Mouse (Mus musculus) midbrain, embryonic 10.5 days (tissue): ENCODE measurements at regions not wholly inside any gene's neighbourhood (a gene's known extent, or its start where the extent isn't known, plus 50 kb on each side); places are given as distances from the start of the nearest gene placed in this dataset.

Experiments
- DNase-seq: peaks from one replicate; pipeline ENCODE4 v3.0.0-alpha.2; 2017; ENCODE audit warnings: low spot score
- H3K27ac ChIP-seq: fragments of 300-500 bp; sonication (generic); replicated peaks from 2 replicates; pipeline ENCODE4 v1.5.1; 2016; ENCODE audit warnings: mild to moderate bottlenecking
- H3K27me3 ChIP-seq: fragments of 300-500 bp; sonication (generic); 2 replicates; pipeline ENCODE4 v1.6.1; 2016; ENCODE audit warnings: low read depth, mild to moderate bottlenecking; ENCODE audit not compliant: poor library complexity, severe bottlenecking
- H3K36me3 ChIP-seq: fragments of 300-500 bp; sonication (generic); 2 replicates; pipeline ENCODE4 v1.6.1; 2016; ENCODE audit warnings: mild to moderate bottlenecking, moderate library complexity
- H3K4me1 ChIP-seq: fragments of 300-500 bp; sonication (generic); 2 replicates; pipeline ENCODE4 v1.6.1; 2016
- H3K4me3 ChIP-seq: fragments of 300-500 bp; sonication (generic); 2 replicates; pipeline ENCODE4 v1.5.1; 2016; ENCODE audit warnings: mild to moderate bottlenecking, moderate library complexity
- H3K9me3 ChIP-seq: fragments of 300-500 bp; sonication (generic); replicated peaks from 2 replicates; pipeline ENCODE4 v1.6.1; 2016; ENCODE audit warnings: mild to moderate bottlenecking
- WGBS: fragments of 180-500 bp; shearing (Covaris S2); methylation state at CpG from one replicate; pipeline ENCODE4 v1.1.7; 2016; 5-methylcytosine and 5-hydroxymethylcytosine counted together

DNA sequence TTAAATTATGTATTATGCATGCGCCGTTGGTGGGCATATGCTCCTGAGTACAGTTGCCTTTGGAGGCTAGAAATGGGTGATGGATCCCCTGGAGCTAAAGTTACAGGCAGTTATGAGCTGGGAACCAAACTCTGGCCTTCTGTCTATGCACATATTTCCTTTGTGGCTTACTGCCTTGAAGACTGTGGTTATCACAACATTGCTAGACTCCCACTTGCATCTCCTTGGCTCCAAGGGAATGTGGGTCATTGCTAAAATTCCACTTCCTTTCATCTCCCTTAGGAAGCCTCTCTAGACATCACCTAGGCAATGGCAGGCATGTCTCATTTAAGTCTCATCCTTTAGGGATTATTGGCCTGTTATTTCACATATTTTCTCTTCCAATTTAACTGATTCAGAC lies 622.4 kb upstream of the Frg1 start:
- DNase-seq, result no peak
- Histone ChIP-seq H3K36me3 (no peaks in the 10 kb centered on the region), H3K4me3 (no peak overlapping the region), H3K27me3 (no peaks in the 10 kb centered on the region), H3K9me3 (no peaks in the 10 kb centered on the region), H3K4me1 (no peaks in the 10 kb centered on the region), H3K27ac (no peak overlapping the region)
- 87% methylated on average over 2 of the region's 2 CpGs for WGBS

DNA sequence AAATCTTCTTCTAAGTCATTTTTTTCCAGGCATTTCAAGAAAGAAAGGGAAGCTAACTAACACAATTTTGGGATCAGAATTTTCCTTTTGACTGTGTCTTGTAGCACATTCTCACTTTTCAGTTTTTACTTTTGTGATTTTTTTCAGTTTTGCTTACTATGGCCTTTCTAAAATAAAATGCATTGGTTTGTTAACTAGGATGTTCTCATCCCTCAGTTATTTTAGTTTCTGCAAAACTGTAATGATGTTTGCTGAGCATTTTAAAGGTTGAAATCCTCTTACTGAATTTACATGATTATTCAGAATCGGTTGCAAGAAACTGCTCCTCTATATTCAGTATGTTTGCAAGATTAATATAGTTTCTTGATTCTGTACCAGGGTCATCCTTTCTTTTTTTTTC lies 610.1 kb upstream of the Frg1 start:
- DNase-seq, result no peak
- Histone ChIP-seq H3K27me3 (no peaks in the 10 kb centered on the region), H3K9me3 (no peaks in the 10 kb centered on the region), H3K4me1 (no peaks in the 10 kb centered on the region), H3K36me3 (no peaks in the 10 kb centered on the region), H3K4me3 (no peak overlapping the region), H3K27ac (no peak overlapping the region)
- WGBS, result 92% methylated on average over 1 of the region's 1 CpGs

GRCm38 (mm10) chr8:42017786-42018185 lies 600.9 kb upstream of the Frg1 start:
- no peak for DNase-seq
- 79% methylated on average over 3 of the region's 3 CpGs for WGBS
- H3K27me3 ChIP-seq, result no peaks in the 10 kb centered on the region
- no peaks in the 10 kb centered on the region for H3K36me3 ChIP-seq
- H3K4me1 ChIP-seq, result no peaks in the 10 kb centered on the region
- H3K27ac ChIP-seq, result no peak overlapping the region
- no peak overlapping the region for H3K4me3 ChIP-seq
- H3K9me3 ChIP-seq, result no peaks in the 10 kb centered on the region

- DNase-seq, result no peak
- Histone ChIP-seq H3K4me1 (no peaks in the 10 kb centered on the region), H3K27ac (no peak overlapping the region), H3K4me3 (no peak overlapping the region), H3K9me3 (no peaks in the 10 kb centered on the region), H3K36me3 (no peaks in the 10 kb centered on the region), H3K27me3 (no peaks in the 10 kb centered on the region)
Measured at GRCm38 (mm10) chr8:42003170-42003569, 586.3 kb upstream of the Frg1 start.

GRCm38 (mm10) chr8:41989040-41989501 lies 572.2 kb upstream of the Frg1 start:
- no peaks in the 10 kb centered on the region for H3K27me3 ChIP-seq
- no peak overlapping the region for H3K27ac ChIP-seq
- DNase-seq, result no peak
- no peak overlapping the region for H3K4me3 ChIP-seq
- 83% methylated on average over 8 of the region's 8 CpGs for WGBS
- no peaks in the 10 kb centered on the region for H3K9me3 ChIP-seq
- H3K36me3 ChIP-seq, result no peaks in the 10 kb centered on the region
- no peaks in the 10 kb centered on the region for H3K4me1 ChIP-seq

- 89% methylated on average over 5 of the region's 5 CpGs for WGBS
- no peaks in the 10 kb centered on the region for H3K4me1 ChIP-seq
- no peaks in the 10 kb centered on the region for H3K9me3 ChIP-seq
- H3K36me3 ChIP-seq, result no peaks in the 10 kb centered on the region
- H3K27me3 ChIP-seq, result no peaks in the 10 kb centered on the region
- no peak overlapping the region for H3K27ac ChIP-seq
- DNase-seq, result no peak
- no peak overlapping the region for H3K4me3 ChIP-seq
Measured at GRCm38 (mm10) chr8:41988216-41988615, 571.3 kb upstream of the Frg1 start.

- Histone ChIP-seq H3K4me3 (no peak overlapping the region), H3K36me3 (no peaks in the 10 kb centered on the region), H3K27ac (no peak overlapping the region), H3K9me3 (no peaks in the 10 kb centered on the region), H3K4me1 (no peaks in the 10 kb centered on the region), H3K27me3 (no peaks in the 10 kb centered on the region)
- DNase-seq, result no peak
Measured at GRCm38 (mm10) chr8:41987417-41987816, 570.5 kb upstream of the Frg1 start.

DNA sequence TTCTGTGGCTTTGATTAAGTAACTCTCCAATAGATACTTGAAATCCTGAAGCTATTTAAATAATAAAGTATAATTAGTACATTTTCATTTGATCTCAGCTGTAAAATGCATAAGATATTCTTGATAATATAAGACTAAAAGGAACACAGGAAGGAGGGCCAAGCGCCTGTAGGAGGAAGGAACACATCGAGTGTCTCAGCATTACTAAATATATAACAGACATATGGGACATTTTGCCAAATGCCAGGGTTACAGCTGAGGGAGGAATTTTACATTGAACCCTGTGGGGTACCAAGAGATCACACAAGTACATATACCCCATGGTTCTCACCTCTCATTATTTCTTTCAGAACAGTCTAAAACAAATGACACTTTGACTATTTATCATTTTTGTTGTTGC lies 555.5 kb upstream of the Frg1 start:
- no peak for DNase-seq
- Histone ChIP-seq H3K4me3 (no peak overlapping the region), H3K4me1 (no peaks in the 10 kb centered on the region), H3K27ac (no peak overlapping the region), H3K36me3 (no peaks in the 10 kb centered on the region), H3K27me3 (no peaks in the 10 kb centered on the region), H3K9me3 (no peaks in the 10 kb centered on the region)
- WGBS, result 94% methylated on average over 2 of the region's 2 CpGs

DNA sequence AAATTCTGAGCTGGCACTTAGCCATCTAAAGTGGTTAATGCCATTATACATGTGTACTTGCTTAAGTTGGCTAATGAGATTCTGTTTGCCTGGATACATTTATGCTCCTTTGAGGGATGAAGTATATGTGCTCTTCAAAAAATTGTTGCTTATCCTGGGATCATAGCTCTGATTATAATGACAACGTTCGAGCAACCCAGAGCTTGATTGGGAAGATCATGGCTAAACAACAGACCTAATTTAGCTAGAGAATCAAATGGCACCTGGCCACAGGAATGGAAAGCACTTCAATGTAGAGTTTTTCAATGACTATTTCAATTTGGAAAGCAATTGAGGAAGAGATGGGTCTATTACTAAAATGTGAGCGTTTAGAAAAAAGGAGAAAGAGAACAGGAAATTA lies 553.7 kb upstream of the Frg1 start:
- H3K27me3 ChIP-seq, result no peaks in the 10 kb centered on the region
- no peak overlapping the region for H3K4me3 ChIP-seq
- no peaks in the 10 kb centered on the region for H3K9me3 ChIP-seq
- H3K36me3 ChIP-seq, result no peaks in the 10 kb centered on the region
- 92% methylated on average over 3 of the region's 3 CpGs for WGBS
- H3K4me1 ChIP-seq, result no peaks in the 10 kb centered on the region
- no peak overlapping the region for H3K27ac ChIP-seq
- DNase-seq, result no peak

- Histone ChIP-seq H3K4me3 (no peak overlapping the region), H3K36me3 (no peaks in the 10 kb centered on the region), H3K27ac (no peak overlapping the region), H3K27me3 (no peaks in the 10 kb centered on the region), H3K9me3 (no peaks in the 10 kb centered on the region), H3K4me1 (no peaks in the 10 kb centered on the region)
- 89% methylated on average over 3 of the region's 3 CpGs for WGBS
- DNase-seq, result no peak
Measured at GRCm38 (mm10) chr8:41969408-41969807, 552.5 kb upstream of the Frg1 start.

GRCm38 (mm10) chr8:41964088-41964487 lies 547.2 kb upstream of the Frg1 start:
- no peaks in the 10 kb centered on the region for H3K4me1 ChIP-seq
- DNase-seq, result no peak

DNA sequence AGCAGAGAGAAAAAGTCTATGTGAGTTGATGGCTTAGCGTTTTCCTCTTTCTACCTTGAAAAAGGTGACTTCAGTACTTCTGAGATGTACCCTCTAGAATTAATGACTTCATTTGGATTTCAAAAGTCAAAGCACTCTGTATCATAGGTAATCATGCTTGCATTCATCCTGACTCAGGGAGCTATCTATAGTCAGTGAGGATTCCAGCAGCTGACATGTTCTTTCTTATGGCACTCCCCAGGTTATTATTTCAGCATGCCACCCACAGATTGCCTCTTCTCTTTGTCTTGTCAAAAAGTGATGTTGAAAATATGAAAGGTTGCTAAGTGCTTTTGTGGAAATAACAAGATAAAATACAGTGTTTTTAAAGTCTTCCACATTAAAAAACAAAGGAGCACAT lies 540.0 kb upstream of the Frg1 start:
- no peak for DNase-seq

More at GRCm38 (mm10) chr8:41964088-41964487, 547.2 kb upstream of the Frg1 start:
- no peak overlapping the region for H3K27ac ChIP-seq
- H3K4me3 ChIP-seq, result no peak overlapping the region
- H3K27me3 ChIP-seq, result no peaks in the 10 kb centered on the region
- H3K36me3 ChIP-seq, result no peaks in the 10 kb centered on the region
- no peaks in the 10 kb centered on the region for H3K9me3 ChIP-seq

DNA sequence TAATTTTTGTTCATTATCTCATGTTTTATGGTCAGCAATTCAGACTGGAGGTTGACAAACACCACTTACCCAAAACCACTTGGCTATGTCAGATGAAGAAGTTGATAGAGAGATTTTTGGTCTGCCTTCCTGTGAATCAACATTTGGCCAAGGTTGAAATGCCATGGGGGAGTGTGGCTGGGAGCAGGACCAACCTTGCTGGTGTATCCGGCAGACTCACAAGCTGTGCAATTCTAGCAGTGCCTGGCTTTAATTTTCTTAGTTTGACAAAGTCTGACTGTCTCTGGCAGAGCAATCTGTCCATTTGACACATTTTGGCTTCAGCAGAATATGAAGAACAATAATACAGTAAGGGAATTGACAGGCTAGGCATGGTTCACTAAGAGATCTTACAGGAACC lies 533.9 kb upstream of the Frg1 start:
- DNase-seq, result no peak
- H3K4me1 ChIP-seq, result 0 out of 2 replicates have a peak, but pooled peaks cover 2% of the 10 kb centered on the region
- H3K27ac ChIP-seq, result no peak overlapping the region
- WGBS, result 87% methylated on average over 1 of the region's 1 CpGs
- H3K9me3 ChIP-seq, result no peaks in the 10 kb centered on the region
- H3K27me3 ChIP-seq, result no peaks in the 10 kb centered on the region
- H3K4me3 ChIP-seq, result no peak overlapping the region
- H3K36me3 ChIP-seq, result no peaks in the 10 kb centered on the region

More for the DNA sequence above, 540.0 kb upstream of the Frg1 start:
- Histone ChIP-seq H3K4me3 (no peak overlapping the region), H3K27ac (no peak overlapping the region), H3K9me3 (no peaks in the 10 kb centered on the region), H3K36me3 (no peaks in the 10 kb centered on the region), H3K4me1 (0 out of 2 replicates have a peak, but pooled peaks cover 2% of the 10 kb centered on the region), H3K27me3 (no peaks in the 10 kb centered on the region)
- WGBS, result 88% methylated on average over 1 of the region's 1 CpGs

DNA sequence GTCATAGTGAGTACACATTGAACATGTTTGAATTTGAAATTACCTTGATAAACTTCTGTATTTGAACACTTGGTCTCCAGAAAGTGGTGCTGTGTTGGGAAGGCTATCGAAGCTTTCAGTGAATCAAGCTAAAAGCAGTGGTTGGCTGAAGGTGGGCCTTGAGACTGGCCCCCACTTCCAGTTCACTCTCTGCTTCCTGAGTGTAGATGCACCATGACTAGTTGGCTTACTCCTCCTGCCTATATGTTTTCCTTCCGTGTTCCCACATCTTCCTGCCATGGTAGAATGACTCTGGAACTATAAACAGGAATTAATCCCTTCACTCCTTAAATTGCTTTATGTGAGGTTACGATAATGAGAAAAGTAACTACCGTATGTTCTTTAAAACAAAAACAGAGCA lies 522.4 kb upstream of the Frg1 start:
- Histone ChIP-seq H3K4me3 (no peak overlapping the region), H3K27ac (no peak overlapping the region), H3K27me3 (no peaks in the 10 kb centered on the region), H3K36me3 (no peaks in the 10 kb centered on the region), H3K4me1 (no peaks in the 10 kb centered on the region), H3K9me3 (no peaks in the 10 kb centered on the region)
- no peak for DNase-seq
- 88% methylated on average over 4 of the region's 4 CpGs for WGBS
